Mouse (Mus musculus): ENCODE data around the gene Pah.

DNA sequence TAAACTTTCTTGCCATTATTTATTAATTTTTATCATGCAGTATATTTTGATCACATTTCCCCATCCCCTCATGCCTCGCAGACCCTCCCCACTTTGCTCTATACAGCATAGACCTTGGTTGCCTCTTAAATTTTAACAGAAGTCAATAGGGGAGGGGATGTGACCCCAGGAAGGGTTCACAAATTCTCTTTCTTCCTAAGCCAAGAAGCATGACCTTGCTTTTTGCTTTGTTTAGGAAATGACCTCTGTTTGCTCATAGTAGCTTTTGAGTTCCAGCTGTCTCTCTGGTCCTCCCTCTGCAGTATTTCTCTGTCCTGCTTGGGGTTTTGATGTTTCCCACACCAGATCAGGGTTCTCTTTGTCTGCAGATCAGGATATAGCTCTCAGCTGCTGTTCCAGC is 12.6 kb downstream of the Pah start:
- TF ChIP-seq EP300 (IDR thresholded peaks at IDR 0.05) (no peak), CTCF (IDR thresholded peaks at IDR 0.05) (no peak)

Data from lung, postnatal 0 days (tissue).